Mouse (Mus musculus): Measurements from ENCODE around the gene Ptpn22. TPM values are rescaled to one million over a fixed set of nuclear protein-coding genes. Genes with fewer than 3 reads are reported as not detected.

Gene Ptpn22
- total RNA-seq, 2 experiments from 2014 or later = 1.1 to 1.4 TPM

DNA sequence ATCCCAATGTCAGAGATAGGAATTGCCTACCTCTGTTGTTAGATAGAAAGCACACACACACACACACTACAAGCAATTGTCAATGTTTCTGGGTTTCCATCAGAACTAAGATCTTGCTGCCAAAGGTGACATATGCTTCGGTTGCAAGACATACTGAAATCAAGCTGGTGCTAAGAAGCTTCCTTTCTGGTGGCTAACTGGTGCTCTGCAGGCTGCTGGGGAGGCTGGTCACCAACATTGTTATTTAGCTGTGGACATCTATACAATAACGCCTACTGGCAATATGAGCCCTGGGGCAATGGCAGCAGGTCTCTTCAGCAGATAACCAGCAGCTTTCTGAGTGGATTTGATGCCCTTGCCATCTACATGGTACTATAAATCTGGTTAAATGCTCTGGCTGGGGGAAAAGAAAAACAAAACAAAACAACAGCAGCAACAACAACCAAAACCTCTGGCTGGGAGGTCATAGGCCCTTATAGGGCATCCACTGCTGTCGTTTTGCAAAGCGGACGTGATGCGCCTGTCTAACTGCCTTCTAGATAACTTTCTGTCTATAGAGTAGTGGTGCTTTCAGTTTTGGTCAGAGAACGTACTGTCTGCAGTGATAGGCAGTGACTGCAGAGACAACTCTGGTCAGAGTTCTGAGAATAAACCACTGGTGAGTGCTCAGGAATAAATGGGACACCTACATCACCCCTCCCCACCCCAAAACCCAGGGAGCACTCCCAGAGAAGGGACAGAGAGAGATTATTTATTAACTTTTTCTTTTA is 2.4 kb upstream of the Ptpn22 start:
- no peak for DNase-seq (ENCODE audit: low spot score in 2 of 2)

DNA sequence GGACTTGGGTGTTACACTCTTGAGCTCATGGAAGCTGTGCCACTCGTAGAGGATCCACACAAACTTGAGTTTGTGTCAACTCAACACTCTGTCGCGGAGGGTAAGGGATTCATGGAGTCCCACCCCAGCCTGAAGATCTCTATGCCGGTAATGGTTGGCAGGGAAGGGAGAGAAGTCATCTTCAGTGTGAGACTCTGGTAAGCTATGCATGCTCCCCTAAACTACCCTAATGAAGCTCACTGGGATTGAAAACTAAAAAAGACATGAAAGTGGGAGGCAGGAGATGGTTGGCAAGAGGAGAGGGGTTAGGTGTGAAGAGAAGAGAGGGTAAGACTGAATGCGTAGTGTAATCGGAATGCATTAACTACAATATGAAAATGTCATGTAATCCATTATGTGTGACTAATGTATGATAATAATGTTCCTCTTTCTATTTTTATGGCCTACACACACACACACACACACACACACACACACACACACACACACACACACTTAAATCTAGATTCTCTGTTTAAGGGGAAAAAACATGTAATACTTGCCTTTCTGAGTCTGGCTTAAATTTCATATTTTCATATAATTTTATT is 1.5 kb upstream of the Ptpn22 start:
- DNase-seq (ENCODE audit: low spot score in 2 of 2) = no peak

DNA sequence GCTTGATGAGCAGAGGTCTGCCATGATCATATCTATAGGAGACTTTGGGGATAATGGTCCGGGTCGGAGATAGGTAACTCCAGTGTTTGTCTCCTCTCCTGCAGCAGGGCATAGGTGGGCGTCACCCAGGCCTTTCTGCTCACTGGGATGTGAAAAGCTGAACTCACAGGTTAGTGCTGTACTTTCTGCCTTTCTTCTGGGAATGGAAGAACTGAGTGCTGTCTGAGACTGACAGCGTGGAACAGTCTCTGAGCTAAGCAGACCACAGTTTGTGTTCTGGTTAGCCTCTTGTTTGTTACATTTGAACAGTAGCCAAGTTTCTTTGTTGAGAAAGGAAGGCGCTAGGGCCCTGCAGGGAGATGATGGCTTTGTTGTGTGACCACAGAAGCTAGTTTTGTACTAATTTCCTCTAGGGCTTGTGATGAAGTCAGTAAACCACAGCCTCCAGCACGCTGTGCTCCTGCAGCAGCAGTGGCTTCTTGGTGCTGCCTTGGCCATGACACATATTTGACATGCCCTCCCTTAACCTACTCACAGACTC is 326 bp downstream of the Ptpn22 start:
- no peak for DNase-seq (ENCODE audit: low spot score in 2 of 2)

- no peak for DNase-seq (ENCODE audit: low spot score in 2 of 2)
Observed at GRCm38 (mm10) chr3:103862721-103863220, 3.2 kb downstream of the Ptpn22 start.

DNA sequence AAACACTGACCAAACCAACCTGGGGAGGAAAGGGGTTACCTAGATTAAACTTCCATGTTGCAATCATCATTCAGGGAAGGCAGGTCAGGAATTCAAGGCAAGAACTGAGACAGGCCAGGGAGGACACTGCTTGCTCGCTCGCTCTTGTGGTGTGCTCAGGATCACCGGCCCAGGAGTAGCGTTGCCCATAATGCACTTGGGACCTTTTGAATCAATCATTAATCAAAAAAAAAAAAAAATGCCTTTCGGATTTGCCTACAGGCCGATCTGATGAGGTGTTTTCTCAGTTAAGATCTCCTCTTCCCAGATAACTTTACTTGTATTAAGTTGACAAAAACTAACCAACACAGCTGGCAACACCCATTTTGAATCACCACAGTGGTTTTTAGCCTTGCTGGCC is 4.6 kb downstream of the Ptpn22 start:
- no peak for DNase-seq (ENCODE audit: low spot score in 2 of 2)

GRCm38 (mm10) chr3:103867424-103867971 is 7.9 kb downstream of the Ptpn22 start:
- no peak for DNase-seq (ENCODE audit: low spot score in 2 of 2)

GRCm38 (mm10) chr3:103868008-103868407 is 8.4 kb downstream of the Ptpn22 start:
- no peak for DNase-seq (ENCODE audit: low spot score in 2 of 2)

DNA sequence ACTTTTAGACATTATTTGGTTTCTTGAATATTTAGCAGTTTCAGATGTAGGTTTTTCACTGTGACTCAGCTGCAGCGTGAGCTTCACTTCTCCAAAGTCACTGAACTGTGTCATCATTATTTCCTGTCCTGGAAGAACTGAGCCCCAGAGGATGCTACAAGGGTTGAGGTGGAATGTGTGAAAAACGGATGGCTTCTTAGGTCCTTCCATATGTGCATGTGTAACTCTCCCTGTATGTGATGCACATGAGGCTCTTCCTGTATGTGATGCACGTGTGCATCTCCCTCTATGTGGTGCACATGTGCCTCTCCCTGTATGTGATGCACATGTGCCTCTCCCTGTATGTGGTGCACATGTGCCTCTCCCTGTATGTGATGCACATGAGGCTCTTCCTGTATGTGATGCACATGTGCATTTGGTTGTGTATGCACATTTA is 13.1 kb downstream of the Ptpn22 start:
- DNase-seq (ENCODE audit: low spot score in 2 of 2) = no peak

- no peak for DNase-seq (ENCODE audit: low spot score in 2 of 2)
Observed at GRCm38 (mm10) chr3:103874329-103874728, 14.7 kb downstream of the Ptpn22 start.

DNA sequence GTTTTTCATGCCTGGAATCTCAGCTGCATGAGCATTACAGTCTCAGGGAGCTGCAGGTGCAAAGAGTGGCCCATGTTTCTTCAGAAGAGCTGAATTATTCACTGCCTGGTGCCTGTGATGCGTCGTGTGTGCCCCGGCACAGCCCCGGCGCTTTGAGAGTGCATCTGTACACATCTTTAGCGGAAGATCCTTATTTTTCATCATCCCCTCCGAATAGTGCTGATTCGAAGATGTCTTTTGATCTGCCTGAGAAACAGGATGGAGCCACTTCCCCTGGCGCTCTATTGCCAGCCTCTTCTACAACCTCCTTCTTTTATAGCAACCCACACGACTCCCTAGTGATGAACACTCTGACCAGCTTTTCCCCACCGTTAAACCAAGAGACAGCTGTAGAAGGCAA is 26.4 kb downstream of the Ptpn22 start:
- DNase-seq (ENCODE audit: low spot score in 2 of 2) = no peak

DNA sequence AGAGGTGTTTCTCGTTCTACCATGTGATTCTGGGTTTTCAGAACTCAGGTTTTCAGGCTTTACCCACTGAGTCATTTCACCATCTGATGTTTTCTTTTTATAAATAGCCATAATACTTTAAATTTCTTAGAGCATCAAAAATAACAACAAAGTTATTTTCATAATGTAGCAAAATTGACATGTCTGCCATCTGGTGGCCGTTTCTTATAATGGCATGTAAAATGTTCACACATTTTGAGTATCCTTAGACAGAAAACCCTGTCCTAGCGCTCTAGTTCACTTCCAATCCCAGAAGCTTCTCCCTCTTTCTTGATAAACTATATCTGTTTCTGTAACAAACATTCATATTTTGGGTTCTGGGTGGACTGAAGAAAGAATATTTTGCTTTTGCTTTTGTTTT is 28.0 kb downstream of the Ptpn22 start:
- DNase-seq (ENCODE audit: low spot score in 2 of 2) = no peak

- DNase-seq (ENCODE audit: low spot score in 2 of 2) = no peak
Observed at GRCm38 (mm10) chr3:103893374-103893773, 33.8 kb downstream of the Ptpn22 start.

- DNase-seq (ENCODE audit: low spot score in 2 of 2) = no peak
Observed at GRCm38 (mm10) chr3:103904705-103905104, 45.1 kb downstream of the Ptpn22 start.

GRCm38 (mm10) chr3:103907335-103908030 is 47.9 kb downstream of the Ptpn22 start:
- no peak for DNase-seq (ENCODE audit: low spot score in 2 of 2)

DNA sequence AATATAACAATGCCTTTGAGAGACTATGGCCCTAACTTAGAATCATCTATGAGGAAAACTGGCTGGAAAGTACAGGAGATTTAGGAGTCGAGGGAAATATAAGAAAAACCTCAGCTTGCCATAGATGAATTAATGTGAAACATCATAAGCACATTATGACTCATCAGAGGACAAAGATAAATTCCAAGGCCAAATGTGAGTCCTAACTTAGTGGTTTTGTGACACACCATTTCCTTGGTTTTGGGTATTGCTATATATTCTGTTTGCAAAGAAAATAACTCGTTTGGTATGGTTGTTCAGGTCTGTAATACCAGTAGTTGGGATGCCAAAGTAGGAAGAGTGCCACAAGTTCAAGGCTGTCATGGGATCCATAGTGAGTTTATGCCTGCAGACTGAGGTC is 49.2 kb downstream of the Ptpn22 start:
- no peak for DNase-seq (ENCODE audit: low spot score in 2 of 2)

DNA sequence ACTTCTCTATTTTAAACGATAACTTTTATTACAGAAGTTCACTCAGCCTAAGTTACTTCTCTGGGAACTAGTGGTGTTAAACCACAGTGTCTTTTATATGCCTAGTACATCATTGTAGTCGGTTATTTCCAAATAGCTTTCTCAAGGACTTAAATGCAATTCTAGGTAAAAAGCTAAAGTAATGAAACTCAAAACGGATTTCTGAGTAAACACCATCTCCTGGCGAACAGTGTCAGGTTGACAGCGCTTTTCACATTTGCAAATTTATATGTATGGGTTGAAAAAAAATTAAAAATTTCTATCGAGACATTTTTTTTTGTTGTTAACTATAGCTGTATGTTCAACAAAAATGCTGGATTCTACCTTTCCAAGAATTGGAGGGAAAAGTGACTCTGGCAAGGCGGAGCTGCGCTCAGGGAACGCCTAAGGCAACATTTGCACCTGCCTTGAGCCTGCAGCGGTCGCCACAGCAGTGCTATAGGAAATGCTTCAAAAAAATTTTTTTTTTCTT is 53.9 kb downstream of the Ptpn22 start:
- DNase-seq (ENCODE audit: low spot score in 2 of 2) = no peak

GRCm38 (mm10) chr3:103914010-103914669 is 54.5 kb downstream of the Ptpn22 start, which contains the start of gene Rsbn1:
Rsbn1 (plus strand) TSS chr3:103914120.
- peak; percentile 87 to 92 for DNase-seq (ENCODE audit: low spot score in 2 of 2)

DNA sequence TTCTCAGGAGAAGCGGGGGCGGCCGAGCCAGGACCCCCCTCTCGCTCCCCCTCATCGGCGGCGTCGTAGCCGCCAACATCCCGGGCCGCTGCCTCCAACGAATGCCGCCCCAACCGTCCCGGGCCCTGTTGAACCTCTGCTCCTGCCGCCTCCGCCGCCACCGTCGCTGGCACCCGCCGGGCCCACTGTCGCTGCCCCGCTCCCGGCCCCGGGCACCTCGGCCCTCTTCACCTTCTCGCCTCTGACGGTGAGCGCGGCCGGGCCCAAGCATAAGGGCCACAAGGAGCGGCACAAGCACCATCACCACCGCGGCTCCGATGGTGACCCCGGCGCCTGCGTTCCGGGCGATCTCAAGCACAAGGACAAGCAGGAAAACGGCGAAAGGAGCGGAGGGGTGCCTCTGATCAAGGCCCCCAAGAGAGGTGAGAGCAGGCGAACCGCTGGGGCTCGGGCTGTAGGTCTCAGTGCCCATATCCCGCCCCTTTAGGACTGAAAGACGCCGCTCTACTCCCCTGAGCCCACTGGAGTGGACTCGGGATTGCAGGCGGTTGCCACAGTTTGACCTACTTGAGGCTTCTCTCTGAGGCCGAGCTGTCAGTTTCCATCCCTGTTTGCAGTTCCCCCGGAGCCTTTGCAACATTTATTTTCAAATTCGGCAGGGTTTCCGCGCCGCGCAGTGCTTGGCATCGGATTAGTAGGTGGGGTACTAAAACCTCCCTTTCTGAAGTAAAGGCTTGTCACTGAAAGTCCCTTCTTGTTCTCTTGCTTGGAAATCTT is 55.3 kb downstream of the Ptpn22 start:
- DNase-seq (ENCODE audit: low spot score in 2 of 2) = peak; percentile 19 to 27

- no peak for DNase-seq (ENCODE audit: low spot score in 2 of 2)
Observed at GRCm38 (mm10) chr3:103915509-103915896, 55.9 kb downstream of the Ptpn22 start.

Measured in adrenal gland, postnatal 4 days (tissue).